Mouse (Mus musculus): Measurements from ENCODE around the gene Oip5. TPM values are rescaled to one million over a fixed set of nuclear protein-coding genes. Genes with fewer than 3 reads are reported as not detected.

Gene Oip5
- polyA plus RNA-seq, 1 experiment from 2014 or later = 25.8 TPM

DNA sequence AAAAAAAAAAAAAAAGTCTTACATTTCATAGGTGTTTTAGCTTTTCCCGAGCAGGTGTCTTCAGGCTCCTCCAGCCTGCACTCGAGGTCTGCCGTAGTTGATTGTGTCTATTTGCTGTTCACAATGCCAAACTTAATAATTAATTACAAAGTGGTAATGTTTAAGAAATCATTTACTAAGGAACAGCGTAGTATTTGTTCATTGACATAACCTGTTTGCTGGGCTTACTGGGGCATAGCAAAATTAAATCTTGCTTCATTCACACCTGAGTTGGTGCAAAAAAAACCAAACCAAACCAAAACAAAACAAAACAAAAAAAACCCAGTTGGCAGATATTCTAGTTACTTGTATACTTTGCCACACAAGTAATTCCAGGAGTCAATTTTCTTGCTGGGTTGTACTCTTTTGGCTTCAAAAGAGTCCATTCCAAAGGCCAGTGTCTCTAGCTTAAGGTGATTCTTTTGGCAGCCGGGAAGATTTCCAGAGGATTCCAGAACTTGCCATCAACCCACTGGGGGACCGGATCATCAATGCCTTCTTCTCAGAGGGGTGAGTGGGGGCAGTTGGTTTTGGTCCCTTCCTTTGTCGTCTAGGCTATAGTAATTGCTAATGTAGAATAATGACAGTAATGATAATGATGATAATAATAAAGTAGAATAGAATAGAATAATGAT, 52.0 kb downstream of the Oip5 start:
- ATAC-seq (replicated peaks; ENCODE audit: low FRiP score, low TSS enrichment, low read depth) = no peak
- no peaks in the 10 kb centered on the region for H3K9me3 ChIP-seq (ENCODE audit: control insufficient read depth, low read length)
- H3K9ac ChIP-seq (ENCODE audit: low read length) = no peak overlapping the region
- 73% methylated on average over 7 of the region's 7 CpGs for WGBS
- no peaks in the 10 kb centered on the region for H3K4me1 ChIP-seq (replicated peaks; ENCODE audit: control insufficient read depth, insufficient read depth, low read length)
- 0 out of 2 replicates have a peak, but pooled peaks cover 6% of the 10 kb centered on the region for H3K36me3 ChIP-seq (ENCODE audit: control insufficient read depth, insufficient read depth, low read length)
- no peak overlapping the region for H3K4me2 ChIP-seq (ENCODE audit: low read length)
- no peak overlapping the region for H3K27ac ChIP-seq (ENCODE audit: low read depth)
- no peak for DNase-seq (ENCODE audit: low spot score)
- no peaks in the 10 kb centered on the region for H3K27me3 ChIP-seq (replicated peaks; ENCODE audit: control insufficient read depth, insufficient read depth, low read length)
- H3K4me3 ChIP-seq (ENCODE audit: low read depth, low read length) = no peak overlapping the region

DNA sequence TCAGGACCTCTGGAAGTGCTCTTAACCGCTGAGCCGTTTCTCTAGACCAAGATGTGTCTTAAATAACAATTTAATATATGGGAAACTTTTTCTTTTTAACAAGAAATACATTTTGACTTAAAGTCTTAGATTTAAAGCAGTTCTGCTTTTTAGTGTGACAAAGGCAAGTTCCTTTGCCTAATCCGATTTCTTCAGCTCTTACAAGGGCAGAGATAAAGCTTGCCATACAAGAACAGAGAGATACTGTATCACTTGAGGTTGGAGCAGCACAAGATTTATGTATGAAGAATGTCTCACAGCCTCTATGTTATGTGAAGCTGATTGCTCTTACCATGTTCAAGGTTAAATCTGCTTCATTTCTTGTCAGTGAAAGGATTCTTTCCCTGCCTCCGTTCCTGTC, 53.0 kb downstream of the Oip5 start:
- DNase-seq (ENCODE audit: low spot score) (no peak), ATAC-seq (replicated peaks; ENCODE audit: low FRiP score, low TSS enrichment, low read depth) (no peak)
- no peak overlapping the region for H3K9ac ChIP-seq (ENCODE audit: low read length)
- no peak overlapping the region for H3K4me2 ChIP-seq (ENCODE audit: low read length)
- 87% methylated on average over 4 of the region's 4 CpGs for WGBS
- H3K27me3 ChIP-seq (replicated peaks; ENCODE audit: control insufficient read depth, insufficient read depth, low read length) = no peaks in the 10 kb centered on the region
- no peak overlapping the region for H3K4me3 ChIP-seq (ENCODE audit: low read depth, low read length)
- H3K27ac ChIP-seq (ENCODE audit: low read depth) = no peak overlapping the region
- 0 out of 2 replicates have a peak, but pooled peaks cover 6% of the 10 kb centered on the region for H3K36me3 ChIP-seq (ENCODE audit: control insufficient read depth, insufficient read depth, low read length)
- no peaks in the 10 kb centered on the region for H3K9me3 ChIP-seq (ENCODE audit: control insufficient read depth, low read length)
- H3K4me1 ChIP-seq (replicated peaks; ENCODE audit: control insufficient read depth, insufficient read depth, low read length) = no peaks in the 10 kb centered on the region

DNA sequence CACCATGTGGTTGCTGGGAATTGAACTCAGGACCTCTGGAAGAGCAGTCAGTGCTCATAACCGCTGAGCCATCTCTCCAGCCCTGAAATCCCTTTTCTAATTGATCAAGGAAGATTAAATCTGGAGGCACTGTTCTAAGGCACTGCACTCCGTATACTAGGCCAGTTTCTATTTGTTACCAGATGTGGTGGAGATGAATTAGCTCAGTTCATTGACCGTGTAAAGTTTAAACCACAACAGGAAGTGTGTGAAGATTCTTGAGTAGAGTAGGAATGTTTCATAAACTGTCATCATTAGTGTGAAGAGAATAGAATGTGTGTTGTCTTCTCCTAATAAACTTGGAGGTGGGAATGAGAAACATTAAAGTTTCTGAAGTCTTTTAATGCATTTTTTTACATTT, 56.5 kb downstream of the Oip5 start:
- H3K9ac ChIP-seq (ENCODE audit: low read length) = no peak overlapping the region
- no peaks in the 10 kb centered on the region for H3K9me3 ChIP-seq (ENCODE audit: control insufficient read depth, low read length)
- WGBS = 81% methylated on average over 3 of the region's 3 CpGs
- H3K4me2 ChIP-seq (ENCODE audit: low read length) = no peak overlapping the region
- no peak overlapping the region for H3K4me3 ChIP-seq (ENCODE audit: low read depth, low read length)
- no peaks in the 10 kb centered on the region for H3K4me1 ChIP-seq (replicated peaks; ENCODE audit: control insufficient read depth, insufficient read depth, low read length)
- DNase-seq (ENCODE audit: low spot score) = no peak
- no peak overlapping the region for H3K27ac ChIP-seq (ENCODE audit: low read depth)
- ATAC-seq (replicated peaks; ENCODE audit: low FRiP score, low TSS enrichment, low read depth) = no peak
- no peaks in the 10 kb centered on the region for H3K27me3 ChIP-seq (replicated peaks; ENCODE audit: control insufficient read depth, insufficient read depth, low read length)
- H3K36me3 ChIP-seq (ENCODE audit: control insufficient read depth, insufficient read depth, low read length) = 0 out of 2 replicates have a peak, but pooled peaks cover 3% of the 10 kb centered on the region

Other genes with a start within 250 kb of the Oip5 start
- gene Ino80, start 140.8 kb downstream of the Oip5 start, polyA plus RNA-seq (2014; fragmentation: Nextera tagmentation; extraction: Ambion mirVana) = 7.0 and 8.3 TPM in 2 replicates
- 0.20 and 0.27 TPM in 2 replicates for gene Exd1, start 70.8 kb downstream of the Oip5 start, polyA plus RNA-seq (2014; fragmentation: Nextera tagmentation; extraction: Ambion mirVana)
- gene Chp1, start 70.8 kb downstream of the Oip5 start, polyA plus RNA-seq (2014; fragmentation: Nextera tagmentation; extraction: Ambion mirVana) = 54.5 and 57.1 TPM in 2 replicates
- 61.0 and 68.7 TPM in 2 replicates for gene Nusap1, start 171 bp downstream of the Oip5 start, polyA plus RNA-seq (2014; fragmentation: Nextera tagmentation; extraction: Ambion mirVana)
- 42.8 and 44.8 TPM in 2 replicates for gene Ndufaf1, start 44.4 kb upstream of the Oip5 start, polyA plus RNA-seq (2014; fragmentation: Nextera tagmentation; extraction: Ambion mirVana)
- 29.4 and 32.0 TPM in 2 replicates for gene Rtf1, start 56.6 kb upstream of the Oip5 start, polyA plus RNA-seq (2014; fragmentation: Nextera tagmentation; extraction: Ambion mirVana)
- gene Itpka, start 123.9 kb upstream of the Oip5 start, polyA plus RNA-seq (2014; fragmentation: Nextera tagmentation; extraction: Ambion mirVana) = 7.2 and 7.4 TPM in 2 replicates
- 1.9 and 2.8 TPM in 2 replicates for gene Ltk, start 142.0 kb upstream of the Oip5 start, polyA plus RNA-seq (2014; fragmentation: Nextera tagmentation; extraction: Ambion mirVana)
- gene Rpap1, start 169.1 kb upstream of the Oip5 start, polyA plus RNA-seq (2014; fragmentation: Nextera tagmentation; extraction: Ambion mirVana) = 27.0 and 28.1 TPM in 2 replicates
- 18.9 and 21.9 TPM in 2 replicates for gene Tyro3, start 179.3 kb upstream of the Oip5 start, polyA plus RNA-seq (2014; fragmentation: Nextera tagmentation; extraction: Ambion mirVana)